Mouse (Mus musculus): Measurements from ENCODE around the gene Cped1. TPM values are rescaled to one million over a fixed set of nuclear protein-coding genes. Genes with fewer than 3 reads are reported as not detected.
A peak's percentile ranks its signal among the peaks of the same experiment; 100 is the strongest.
"Not testable (repeated sequence)": the region's sequence is repeated elsewhere in the genome, so short reads cannot be mapped to it uniquely, and the experiment has no call there.

Cped1 gene
- total and polyA plus RNA-seq, 2 experiments from 2014 or later: 2.5 to 4.4 TPM

- H3K27me3 ChIP-seq (ENCODE audit: insufficient read depth, low read length): no peaks in the 10 kb centered on the region
- no peak overlapping the region for H3K4me3 ChIP-seq (ENCODE audit: low read depth, low read length)
- no peak overlapping the region for H3K27ac ChIP-seq (ENCODE audit: low read depth, low read length)
- H3K4me1 ChIP-seq (ENCODE audit: insufficient read depth, low read length): no peaks in the 10 kb centered on the region
- peak; percentile 92 for DNase-seq (ENCODE audit: low spot score)
- H3K4me2 ChIP-seq (ENCODE audit: low read depth, low read length, poor library complexity, severe bottlenecking): no peak overlapping the region
- 35% methylated on average over 12 of the region's 12 CpGs for WGBS
- peak; percentile 77 for ATAC-seq (ENCODE audit: low FRiP score)
- peak; percentile 89 for TF ChIP-seq CTCF (IDR thresholded peaks at IDR 0.05)
- no peaks in the 10 kb centered on the region for H3K9me3 ChIP-seq (ENCODE audit: low read length)
- H3K9ac ChIP-seq (replicated peaks; ENCODE audit: low read length, poor library complexity, severe bottlenecking): no peak overlapping the region
- no peaks in the 10 kb centered on the region for H3K36me3 ChIP-seq (ENCODE audit: insufficient read depth, low read length)
Observed at GRCm38 (mm10) chr6:22122080-22122479, 136.4 kb downstream of the Cped1 start.

GRCm38 (mm10) chr6:22122693-22123092 is 137.0 kb downstream of the Cped1 start:
- H3K27ac ChIP-seq (ENCODE audit: low read depth, low read length): no peak overlapping the region
- H3K4me1 ChIP-seq (ENCODE audit: insufficient read depth, low read length): no peaks in the 10 kb centered on the region
- H3K27me3 ChIP-seq (ENCODE audit: insufficient read depth, low read length): no peaks in the 10 kb centered on the region
- H3K9me3 ChIP-seq (ENCODE audit: low read length): no peaks in the 10 kb centered on the region
- H3K4me3 ChIP-seq (ENCODE audit: low read depth, low read length): no peak overlapping the region
- ATAC-seq (ENCODE audit: low FRiP score) (no peak), DNase-seq (ENCODE audit: low spot score) (no peak)
- no peak for TF ChIP-seq CTCF (IDR thresholded peaks at IDR 0.05)
- 88% methylated on average over 1 of the region's 1 CpGs for WGBS
- no peak overlapping the region for H3K9ac ChIP-seq (replicated peaks; ENCODE audit: low read length, poor library complexity, severe bottlenecking)
- no peak overlapping the region for H3K4me2 ChIP-seq (ENCODE audit: low read depth, low read length, poor library complexity, severe bottlenecking)
- no peaks in the 10 kb centered on the region for H3K36me3 ChIP-seq (ENCODE audit: insufficient read depth, low read length)

GRCm38 (mm10) chr6:22123332-22123731 is 137.6 kb downstream of the Cped1 start:
- no peak overlapping the region for H3K4me2 ChIP-seq (ENCODE audit: low read depth, low read length, poor library complexity, severe bottlenecking)
- H3K36me3 ChIP-seq (ENCODE audit: insufficient read depth, low read length): no peaks in the 10 kb centered on the region
- no peak overlapping the region for H3K9ac ChIP-seq (replicated peaks; ENCODE audit: low read length, poor library complexity, severe bottlenecking)
- no peaks in the 10 kb centered on the region for H3K9me3 ChIP-seq (ENCODE audit: low read length)
- no peak overlapping the region for H3K4me3 ChIP-seq (ENCODE audit: low read depth, low read length)
- no peak for TF ChIP-seq CTCF (IDR thresholded peaks at IDR 0.05)
- no peak overlapping the region for H3K27ac ChIP-seq (ENCODE audit: low read depth, low read length)
- 58% methylated on average over 3 of the region's 3 CpGs for WGBS
- H3K27me3 ChIP-seq (ENCODE audit: insufficient read depth, low read length): no peaks in the 10 kb centered on the region
- ATAC-seq (ENCODE audit: low FRiP score): no peak
- DNase-seq (ENCODE audit: low spot score): no peak
- no peaks in the 10 kb centered on the region for H3K4me1 ChIP-seq (ENCODE audit: insufficient read depth, low read length)

- H3K27ac ChIP-seq (ENCODE audit: low read depth, low read length); H3K27me3 ChIP-seq (ENCODE audit: insufficient read depth, low read length); H3K4me2 ChIP-seq (ENCODE audit: low read depth, low read length, poor library complexity, severe bottlenecking); H3K4me3 ChIP-seq (ENCODE audit: low read depth, low read length); H3K9me3 ChIP-seq (ENCODE audit: low read length); H3K9ac ChIP-seq (replicated peaks; ENCODE audit: low read length, poor library complexity, severe bottlenecking); H3K4me1 ChIP-seq (ENCODE audit: insufficient read depth, low read length); ATAC-seq (ENCODE audit: low FRiP score); DNase-seq (ENCODE audit: low spot score); H3K36me3 ChIP-seq (ENCODE audit: insufficient read depth, low read length): not testable (repeated sequence)
- 94% methylated on average over 24 of the region's 31 CpGs for WGBS
Observed at GRCm38 (mm10) chr6:22124575-22125330, 139.0 kb downstream of the Cped1 start.

- no peak for DNase-seq (ENCODE audit: low spot score)
- Histone ChIP-seq H3K27ac (ENCODE audit: low read depth, low read length) (no peak overlapping the region), H3K9me3 (ENCODE audit: low read length) (no peaks in the 10 kb centered on the region), H3K27me3 (ENCODE audit: insufficient read depth, low read length) (no peaks in the 10 kb centered on the region), H3K36me3 (ENCODE audit: insufficient read depth, low read length) (no peaks in the 10 kb centered on the region), H3K4me1 (ENCODE audit: insufficient read depth, low read length) (no peaks in the 10 kb centered on the region), H3K9ac (replicated peaks; ENCODE audit: low read length, poor library complexity, severe bottlenecking) (no peak overlapping the region), H3K4me3 (ENCODE audit: low read depth, low read length) (no peak overlapping the region), H3K4me2 (ENCODE audit: low read depth, low read length, poor library complexity, severe bottlenecking) (no peak overlapping the region)
- no peak for TF ChIP-seq CTCF (IDR thresholded peaks at IDR 0.05)
- ATAC-seq (ENCODE audit: low FRiP score): no peak
- WGBS: 76% methylated on average over 10 of the region's 10 CpGs
Observed at GRCm38 (mm10) chr6:22135038-22135631, 149.4 kb downstream of the Cped1 start.

GRCm38 (mm10) chr6:22136805-22137204 is 151.1 kb downstream of the Cped1 start:
- H3K27ac ChIP-seq (ENCODE audit: low read depth, low read length): no peak overlapping the region
- 41% methylated on average over 10 of the region's 10 CpGs for WGBS
- no peak for TF ChIP-seq CTCF (IDR thresholded peaks at IDR 0.05)
- no peaks in the 10 kb centered on the region for H3K27me3 ChIP-seq (ENCODE audit: insufficient read depth, low read length)
- no peaks in the 10 kb centered on the region for H3K9me3 ChIP-seq (ENCODE audit: low read length)
- H3K4me2 ChIP-seq (ENCODE audit: low read depth, low read length, poor library complexity, severe bottlenecking): no peak overlapping the region
- DNase-seq (ENCODE audit: low spot score) (peak; percentile 16), ATAC-seq (ENCODE audit: low FRiP score) (no peak)
- H3K4me1 ChIP-seq (ENCODE audit: insufficient read depth, low read length): no peaks in the 10 kb centered on the region
- no peaks in the 10 kb centered on the region for H3K36me3 ChIP-seq (ENCODE audit: insufficient read depth, low read length)
- H3K9ac ChIP-seq (replicated peaks; ENCODE audit: low read length, poor library complexity, severe bottlenecking): no peak overlapping the region
- no peak overlapping the region for H3K4me3 ChIP-seq (ENCODE audit: low read depth, low read length)
